21 mouse cellular contexts compared by ENCODE assay signal in genomic region chr1:144174760-144175159, GRCm38 (mm10). TPM values are rescaled to one million over a fixed set of nuclear protein-coding genes. Genes with fewer than 3 reads are reported as not detected.
DNase-seq lines count a peak whose midpoint lies in the region; TF ChIP-seq lines count a peak whose summit lies in the region.
"Had no signal": no experiment of that assay in that cellular context is flagged by ENCODE, and none has a peak within 500 bp of the region (broad histone marks: within the 10 kb centered on the region; RNA-seq: fewer than 3 reads in every experiment).

No protein-coding gene starts in this region.

- TF ChIP-seq RAD21 in CH12.LX (IDR thresholded peaks at IDR 0.05; ENCODE audit: low read depth, low read length): no peak

- peak overlapping the region; percentile 80; the same call in 1 of the 2 replicates for H3K27ac ChIP-seq in CH12.LX (ENCODE audit: insufficient read depth, low read depth)

- H3K4me2 ChIP-seq in CH12.LX (ENCODE audit: insufficient read depth, low read depth, poor library complexity, severe bottlenecking): peak overlapping the region; percentile 94

- DNase-seq in A20 (ENCODE audit: low read depth, low spot score) (peak; percentile 66), CH12.LX (ENCODE audit: extremely low read depth) (no peak)
- no peak for DNase-seq in adrenal gland, adult 2 months
- DNase-seq in embryo, embryonic 10.5 days (ENCODE audit: low spot score): no peak
- DNase-seq: adrenal gland, adult 8-10 months; adrenal gland, postnatal 10 days; adrenal gland, postnatal 14 days; adrenal gland, postnatal 25 days; adrenal gland, postnatal 36 days; B cell, adult 2 months; cerebellum, adult 11 months; cerebellum, adult 11-12 months; cerebellum, adult 18-20 months; cerebellum, adult 2 months; cerebellum, adult 8-10 months; cerebellum, adult 9-10 months had no signal

- H3K79me2 ChIP-seq in CH12.LX (replicated peaks; ENCODE audit: control insufficient read depth, extremely low read depth, insufficient read depth, poor library complexity, severe bottlenecking): peaks cover 21% of the 10 kb centered on the region

- no peaks in the 10 kb centered on the region for H3K9me3 ChIP-seq in CH12.LX (replicated peaks; ENCODE audit: low read length)
- H3K9me3 ChIP-seq: G1E had no signal

- dilution Hi-C loops in CH12.LX (cut with MboI; ENCODE audit: extremely low pct_ligation_motif_present, extremely low pct_unique_long_range_greater_than_20kb, low sequenced_read_pairs): no loop called here

- TF ChIP-seq POLR2A in CH12.LX (IDR thresholded peaks at IDR 0.05; ENCODE audit: low read depth, low read length): no peak

- no peak for TF ChIP-seq EP300 in CH12.LX (IDR thresholded peaks at IDR 0.05; ENCODE audit: low read length)

- H3K4me3 ChIP-seq in CH12.LX (replicated peaks in 1 of 3; ENCODE audit: low read depth in 2 of 3, low read length in 2 of 3, poor library complexity in 1 of 3): peak overlapping the region; percentile 57 to 91 (median 69)

- H3K4me1 ChIP-seq in CH12.LX (ENCODE audit: control insufficient read depth in 1 of 2, insufficient read depth in 2 of 2): peaks cover 11 to 33% of the 10 kb centered on the region in 2 experiments

- TF ChIP-seq CTCF in CH12.LX (conservative IDR thresholded peaks at IDR 0.05 in 1 of 2, IDR thresholded peaks at IDR 0.05 in 1 of 2; ENCODE audit: low read depth in 2 of 2, low read length in 2 of 2): no peak

- in situ Hi-C loops in CH12.LX (cut with MboI; ENCODE audit: low pct_ligation_motif_present, low pct_unique_long_range_greater_than_20kb, low sequenced_read_pairs): loop anchor here (25.0 kb wide), 2 partner anchors 162 to 387 kb away; partner anchors contain the start of genes Rgs2, Trove2 and Uchl5

- H3K36me3 ChIP-seq in CH12.LX (replicated peaks in 1 of 2; ENCODE audit: control insufficient read depth in 1 of 2, insufficient read depth in 1 of 2, low read length in 1 of 2): peaks cover 13 to 17% of the 10 kb centered on the region in 2 experiments

- H3K9ac ChIP-seq in CH12.LX (ENCODE audit: insufficient read depth, low read depth): peak overlapping the region; percentile 96

- H3K27me3 ChIP-seq in CH12.LX (replicated peaks): no peaks in the 10 kb centered on the region

TF ChIP-seq in CH12.LX, 34 proteins besides CTCF, POLR2A, EP300 and RAD21:
- TF ChIP-seq ZMIZ1 (IDR thresholded peaks at IDR 0.05; ENCODE audit: low read depth, low read length) (no peak), CHD1 (IDR thresholded peaks at IDR 0.05; ENCODE audit: low read depth, low read length) (peak; percentile 89)

RNA-seq across cellular contexts. Expression of gene Rgs13, which starts 2.4 kb away (rescaled TPM):
- total RNA-seq in CH12.LX (2012; rRNA removed): 149 and 168 TPM in 2 replicates
- 1,247 and 1,500 TPM in 2 replicates for total RNA-seq in CH12.LX (2014; rRNA removed)
- 619 and 698 TPM in 2 replicates for polyA plus RNA-seq in CH12.LX (2012; ENCODE audit: insufficient read length, low read depth)
- total RNA-seq in adrenal gland, adult 2 months (2021): not detected
- not detected in 2 replicates for polyA plus RNA-seq in adrenal gland, adult 2 months (2012; rRNA removed)
- total RNA-seq: adrenal gland, adult 18-20 months; adrenal gland, adult 8-10 months; adrenal gland, postnatal 10 days; adrenal gland, postnatal 14 days; adrenal gland, postnatal 25 days; adrenal gland, postnatal 36 days; MEL had no signal
- polyA plus RNA-seq: C2C12; cerebellum, adult 2 months; Patski had no signal

Comparison
In these comparisons a context has a peak if more than half of its experiments do, and no peak if none do; other contexts are left out.
1. RNA of gene Rgs13, which starts 2.4 kb away (total RNA-seq): 149 to 1,500 TPM in CH12.LX; not detected in adrenal gland, adult 2 months; every median in the first group is over 100 times any median in the second.